Mouse (Mus musculus) limb, embryonic 13.5 days (tissue): ENCODE data around the gene Pvr. TPM values are rescaled to one million over a fixed set of nuclear protein-coding genes. Genes with fewer than 3 reads are reported as not detected.
A peak's percentile ranks its signal among the peaks of the same experiment; 100 is the strongest.

Source experiments
- ATAC-seq: fragments of 200-750 bp; cut with Nextera tagmentation; 2 replicates; pipeline ENCODE4 v1.8.0; 2017; ENCODE audit warnings: low read depth, moderate number of reproducible peaks, moderate TSS enrichment; ENCODE audit not compliant: low FRiP score
- H3K27ac ChIP-seq: fragments of 300-500 bp; sonication (generic); 2 replicates; pipeline ENCODE4 v1.5.1; 2015; ENCODE audit warnings: inconsistent platforms, mild to moderate bottlenecking, moderate library complexity
- H3K27me3 ChIP-seq: fragments of 300-500 bp; sonication (generic); 2 replicates; pipeline ENCODE4 v1.6.1; 2015; ENCODE audit warnings: mild to moderate bottlenecking, inconsistent platforms
- H3K36me3 ChIP-seq: fragments of 300-500 bp; sonication (generic); 2 replicates; pipeline ENCODE4 v1.6.1; 2015; ENCODE audit warnings: inconsistent platforms, mild to moderate bottlenecking, moderate library complexity
- H3K4me1 ChIP-seq: fragments of 300-500 bp; sonication (generic); 2 replicates; pipeline ENCODE4 v1.6.1; 2015; ENCODE audit warnings: inconsistent platforms
- H3K4me2 ChIP-seq: fragments of 300-500 bp; sonication (generic); replicated peaks from 2 replicates; pipeline ENCODE4 v1.6.1; 2015; ENCODE audit warnings: inconsistent platforms, mild to moderate bottlenecking, moderate library complexity
- H3K4me3 ChIP-seq: fragments of 300-500 bp; sonication (generic); 2 replicates; pipeline ENCODE4 v1.5.1; 2015; ENCODE audit warnings: moderate library complexity, mild to moderate bottlenecking, inconsistent platforms
- H3K9ac ChIP-seq: fragments of 300-500 bp; sonication (generic); 2 replicates; pipeline ENCODE4 v1.6.1; 2015; ENCODE audit warnings: mild to moderate bottlenecking, inconsistent platforms
- H3K9me3 ChIP-seq: fragments of 300-500 bp; sonication (generic); 2 replicates; pipeline ENCODE4 v1.6.1; 2016; ENCODE audit warnings: inconsistent platforms
- WGBS: fragments of 180-500 bp; shearing (Covaris S2); methylation state at CpG from one replicate; pipeline ENCODE4 v1.1.7; 2015; 5-methylcytosine and 5-hydroxymethylcytosine counted together
- polyA plus RNA-seq: library from polyadenylated mRNA; unstranded; fragments of >200 nt; fragmentation: Nextera tagmentation; extraction: Ambion mirVana; gene quantifications from 2 replicates; pipeline ENCODE4 v1.2.1, GENCODE M21; 2015

Gene Pvr
- 11.3 and 11.8 TPM in 2 replicates for polyA plus RNA-seq

DNA sequence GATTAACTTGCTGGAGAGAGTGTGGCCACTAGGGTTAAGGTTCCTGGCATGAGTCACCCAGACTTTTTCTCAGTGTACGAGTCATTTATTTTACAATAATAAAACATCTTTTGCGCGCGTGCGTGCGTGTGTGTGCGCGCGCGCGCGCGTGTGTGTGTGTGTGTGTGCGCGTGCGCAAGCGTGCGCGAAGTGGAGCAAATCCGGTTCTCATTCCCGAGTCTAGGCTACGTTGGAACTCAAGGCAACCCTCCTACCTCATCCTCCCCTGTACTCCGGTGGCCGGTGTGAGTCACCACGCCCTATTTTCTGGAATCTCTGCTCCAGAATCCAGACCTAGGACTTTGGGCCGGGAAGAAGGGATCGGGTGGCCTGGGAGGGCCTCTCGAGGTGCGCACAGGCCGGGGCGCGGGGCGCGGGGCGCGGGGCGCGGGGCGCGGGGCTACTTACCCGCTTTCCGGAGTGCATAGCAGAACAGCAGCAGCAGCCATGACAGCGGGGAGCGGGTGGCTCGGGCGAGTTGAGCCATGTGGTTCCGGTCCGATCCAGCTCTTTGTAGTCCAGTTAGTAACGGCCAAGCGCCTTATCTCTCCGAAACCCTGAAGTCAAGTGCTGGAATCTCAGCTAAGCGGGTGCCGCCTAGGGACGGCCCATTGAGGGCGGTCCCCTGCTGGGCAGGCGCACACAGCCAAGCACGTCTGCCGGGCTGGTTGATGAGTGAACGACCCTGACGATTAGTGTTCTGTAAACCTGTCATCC, at the start of gene Pvr:
Pvr (minus strand) TSS at position 655 of the 756 bp plus-strand sequence.
- ATAC-seq = peak; percentile 88
- Histone ChIP-seq H3K27me3 (peaks cover 7% of the 10 kb centered on the region), H3K9ac (peak within 1 kb of the TSS; percentile 78), H3K4me1 (peaks cover 8% of the 10 kb centered on the region; the same call in 1 of the 2 replicates), H3K4me2 (peak within 1 kb of the TSS; percentile 69), H3K9me3 (no peaks in the 10 kb centered on the region), H3K4me3 (peak within 1 kb of the TSS; percentile 71), H3K36me3 (peaks cover 25% of the 10 kb centered on the region), H3K27ac (peak within 1 kb of the TSS; percentile 58; the same call in 1 of the 2 replicates)
- WGBS = under 1% methylated on average over 54 of the region's 60 CpGs

DNA sequence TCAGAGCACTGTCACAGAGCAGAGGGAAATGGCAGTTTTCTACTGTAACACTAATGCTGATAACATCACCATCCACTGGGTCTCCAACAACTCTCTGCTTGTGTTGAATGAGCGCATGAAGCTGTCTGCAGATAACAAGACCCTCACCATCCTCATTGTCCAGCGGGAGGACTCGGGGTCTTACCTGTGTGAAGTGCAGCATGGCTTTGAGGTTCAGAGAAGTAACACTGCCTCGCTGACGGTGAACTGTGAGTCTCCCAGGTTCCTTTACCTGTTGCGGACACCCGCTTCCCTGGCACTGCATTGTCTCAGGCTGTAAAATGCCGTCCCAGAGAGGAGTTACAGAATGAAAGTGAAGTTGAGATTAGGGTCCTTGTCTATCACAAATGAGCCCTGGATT, 49.2 kb upstream of the Pvr start:
- Histone ChIP-seq H3K4me2 (no peak overlapping the region), H3K4me3 (no peak overlapping the region), H3K27ac (no peak overlapping the region), H3K9me3 (peaks cover 7% of the 10 kb centered on the region; the same call in 1 of the 2 replicates), H3K4me1 (no peaks in the 10 kb centered on the region), H3K9ac (no peak overlapping the region), H3K36me3 (no peaks in the 10 kb centered on the region), H3K27me3 (no peaks in the 10 kb centered on the region)
- WGBS = 94% methylated on average over 8 of the region's 8 CpGs
- no peak for ATAC-seq

DNA sequence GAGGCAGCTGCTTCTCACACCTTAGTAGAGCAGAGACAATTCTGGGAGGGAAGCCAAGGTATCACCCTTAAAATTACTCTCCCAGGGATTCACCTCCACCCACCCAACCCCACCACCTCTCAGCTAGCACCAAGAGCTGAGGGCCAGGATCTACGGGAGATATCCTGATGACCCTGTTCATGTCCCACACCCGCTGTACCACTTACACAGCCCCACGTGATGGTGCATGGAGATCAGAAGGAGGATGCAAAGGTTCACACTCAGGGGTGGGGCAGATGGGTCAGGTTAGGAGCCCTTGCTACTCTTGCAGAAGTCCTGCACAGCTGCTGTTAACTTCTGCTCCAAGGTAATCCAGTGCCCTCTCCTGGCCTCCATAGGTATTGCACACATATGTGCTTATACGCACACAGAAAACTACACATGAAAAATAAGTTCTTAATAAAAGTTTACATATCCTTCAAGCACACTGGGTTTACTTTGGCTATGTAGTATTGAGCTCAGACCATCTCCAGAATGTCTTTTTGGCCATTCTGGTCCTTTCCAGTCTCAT, 48.7 kb upstream of the Pvr start:
- H3K4me3 ChIP-seq = no peak overlapping the region
- no peak for ATAC-seq
- H3K4me2 ChIP-seq = no peak overlapping the region

DNA sequence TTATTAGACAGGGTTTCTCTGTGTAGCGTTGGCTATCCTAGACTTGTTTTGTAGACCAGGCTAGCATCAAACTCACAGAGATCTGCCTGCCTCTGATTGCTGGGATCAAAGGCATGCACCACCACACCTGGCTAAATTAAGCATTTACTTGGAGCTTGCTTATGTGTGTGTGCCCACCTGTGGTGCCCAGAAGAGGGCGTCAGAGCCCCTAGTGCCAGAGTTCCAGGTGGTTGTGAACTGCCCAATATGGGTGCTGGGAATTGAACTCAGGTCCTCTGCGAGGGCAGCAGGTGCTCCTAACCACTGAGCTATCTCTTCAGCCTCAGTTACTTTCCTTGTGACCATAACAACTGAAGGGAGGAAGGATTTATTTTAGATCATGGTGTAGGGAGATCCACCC, 48.1 kb upstream of the Pvr start:
- Histone ChIP-seq H3K4me2 (no peak overlapping the region), H3K27ac (no peak overlapping the region), H3K4me3 (no peak overlapping the region), H3K36me3 (no peaks in the 10 kb centered on the region), H3K4me1 (no peaks in the 10 kb centered on the region), H3K27me3 (no peaks in the 10 kb centered on the region), H3K9me3 (peaks cover 7% of the 10 kb centered on the region; the same call in 1 of the 2 replicates), H3K9ac (no peak overlapping the region)
- 83% methylated on average over 3 of the region's 3 CpGs for WGBS
- no peak for ATAC-seq

More for the DNA sequence above, 48.7 kb upstream of the Pvr start:
- H3K27me3 ChIP-seq = no peaks in the 10 kb centered on the region
- no peaks in the 10 kb centered on the region for H3K4me1 ChIP-seq
- no peak overlapping the region for H3K27ac ChIP-seq
- H3K9me3 ChIP-seq = peaks cover 7% of the 10 kb centered on the region; the same call in 1 of the 2 replicates
- H3K36me3 ChIP-seq = no peaks in the 10 kb centered on the region
- H3K9ac ChIP-seq = no peak overlapping the region
- WGBS = 97% methylated on average over 4 of the region's 4 CpGs

DNA sequence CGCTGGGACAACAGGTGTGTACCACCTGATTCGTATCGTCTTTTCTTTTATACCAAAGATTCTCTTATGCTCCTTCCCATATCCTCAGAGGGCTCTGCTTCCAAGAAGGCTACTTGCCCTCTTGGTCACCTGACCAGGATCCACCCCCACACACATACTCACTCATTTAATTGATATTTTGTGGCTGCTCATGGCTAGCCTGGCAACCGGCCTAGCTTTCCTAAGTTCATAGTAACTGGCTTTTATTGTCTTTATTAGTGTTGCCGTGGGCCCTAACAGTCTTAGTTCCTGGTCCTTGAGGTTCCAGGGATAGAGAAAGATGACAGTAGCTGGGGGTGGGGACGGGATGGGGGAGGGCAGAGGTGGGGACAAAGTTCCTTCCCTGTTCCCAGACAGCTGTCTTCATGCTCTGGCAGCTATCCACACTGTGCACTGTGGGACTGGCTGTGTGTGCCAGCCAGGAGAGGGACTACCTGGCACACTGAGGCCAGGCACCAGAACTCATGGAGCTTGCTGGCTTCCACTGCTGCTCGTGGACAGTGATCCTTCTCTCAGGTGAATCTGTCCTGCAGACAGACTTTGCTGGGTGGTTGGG, 44.1 kb upstream of the Pvr start, which contains the start of gene Ceacam20:
Ceacam20 (plus strand) TSS at position 428 of the 595 bp plus-strand sequence.
- H3K4me2 ChIP-seq = no peak within 1 kb of the TSS
- WGBS = 69% methylated on average over 7 of the region's 7 CpGs

DNA sequence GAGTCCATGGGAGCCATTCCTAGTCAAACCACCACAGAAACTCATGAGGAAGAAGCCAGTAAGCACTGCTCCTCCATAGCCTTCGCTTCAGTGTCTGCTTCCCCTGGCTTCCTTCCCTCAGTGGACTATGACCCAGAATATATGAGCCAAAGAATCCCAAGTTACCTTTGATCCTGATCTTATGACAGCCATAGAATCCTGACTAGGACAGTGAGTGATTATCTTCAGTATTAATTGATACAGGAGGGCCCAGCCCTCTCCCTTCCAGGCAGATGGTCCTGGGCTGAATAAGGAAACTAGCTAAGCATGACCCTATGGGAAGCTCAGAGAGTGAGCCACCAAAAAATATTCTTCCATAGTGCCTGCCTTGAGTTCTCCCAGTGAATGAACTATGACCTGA, 41.5 kb upstream of the Pvr start:
- no peaks in the 10 kb centered on the region for H3K36me3 ChIP-seq
- no peak overlapping the region for H3K4me2 ChIP-seq
- H3K9me3 ChIP-seq = no peaks in the 10 kb centered on the region
- 64% methylated on average over 1 of the region's 1 CpGs for WGBS
- no peak for ATAC-seq
- no peak overlapping the region for H3K27ac ChIP-seq
- no peaks in the 10 kb centered on the region for H3K27me3 ChIP-seq
- no peak overlapping the region for H3K9ac ChIP-seq
- H3K4me1 ChIP-seq = no peaks in the 10 kb centered on the region
- no peak overlapping the region for H3K4me3 ChIP-seq

More for the DNA sequence above, 44.1 kb upstream of the Pvr start, which contains the start of gene Ceacam20:
- H3K9ac ChIP-seq = no peak within 1 kb of the TSS
- no peaks in the 10 kb centered on the region for H3K4me1 ChIP-seq
- no peaks in the 10 kb centered on the region for H3K27me3 ChIP-seq
- no peak within 1 kb of the TSS for H3K27ac ChIP-seq
- H3K9me3 ChIP-seq = no peaks in the 10 kb centered on the region; the same call in 1 of the 2 replicates
- no peak within 1 kb of the TSS for H3K4me3 ChIP-seq
- H3K36me3 ChIP-seq = no peaks in the 10 kb centered on the region
- ATAC-seq = no peak

DNA sequence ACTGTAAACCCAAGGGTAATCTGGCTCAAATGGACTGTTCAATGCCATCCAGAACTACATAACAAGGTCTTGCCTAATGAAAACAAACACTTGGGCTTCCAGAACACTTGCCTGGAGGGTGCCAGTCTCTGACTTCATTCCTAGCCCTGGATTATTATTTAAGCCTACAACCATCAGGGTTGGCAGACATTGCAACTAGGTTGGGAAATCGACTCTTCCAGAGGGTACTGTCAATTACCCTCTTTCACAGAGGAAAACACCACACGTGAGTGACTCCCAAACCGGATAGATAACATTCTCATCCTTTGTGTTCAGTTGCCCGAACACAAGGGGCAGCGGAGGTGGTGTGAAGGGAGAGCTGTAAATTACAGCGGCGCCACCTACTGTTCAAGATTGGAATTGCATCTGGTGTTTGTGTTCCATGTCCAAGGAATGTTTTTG, 35.4 kb upstream of the Pvr start:
- Histone ChIP-seq H3K9ac (no peak overlapping the region), H3K4me1 (no peaks in the 10 kb centered on the region), H3K9me3 (no peaks in the 10 kb centered on the region), H3K4me3 (no peak overlapping the region), H3K36me3 (no peaks in the 10 kb centered on the region), H3K27ac (no peak overlapping the region), H3K4me2 (no peak overlapping the region), H3K27me3 (no peaks in the 10 kb centered on the region)
- ATAC-seq = no peak
- WGBS = 3% methylated on average over 7 of the region's 7 CpGs

DNA sequence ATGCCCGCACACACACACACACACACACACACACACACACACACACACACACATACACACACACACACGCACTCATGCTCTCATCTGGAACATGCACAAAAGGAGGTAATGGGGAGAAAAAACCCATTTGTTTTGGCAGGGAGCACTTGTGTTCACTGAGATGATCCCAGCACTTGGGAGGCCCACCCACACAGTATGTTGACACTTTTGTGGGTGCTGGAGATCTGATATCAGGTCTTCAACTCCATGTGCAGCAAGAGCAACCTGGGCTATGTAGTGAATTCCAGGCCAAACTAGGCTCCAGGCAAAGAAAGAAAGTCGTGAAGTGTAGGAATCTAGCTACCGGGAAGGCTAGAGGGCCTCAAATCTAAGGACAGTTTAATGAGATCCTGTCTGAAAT, 34.9 kb upstream of the Pvr start:
- Histone ChIP-seq H3K36me3 (no peaks in the 10 kb centered on the region), H3K4me2 (no peak overlapping the region), H3K27ac (no peak overlapping the region), H3K4me3 (no peak overlapping the region), H3K9ac (no peak overlapping the region), H3K9me3 (no peaks in the 10 kb centered on the region), H3K4me1 (no peaks in the 10 kb centered on the region), H3K27me3 (no peaks in the 10 kb centered on the region)
- WGBS = 83% methylated on average over 4 of the region's 4 CpGs
- no peak for ATAC-seq

DNA sequence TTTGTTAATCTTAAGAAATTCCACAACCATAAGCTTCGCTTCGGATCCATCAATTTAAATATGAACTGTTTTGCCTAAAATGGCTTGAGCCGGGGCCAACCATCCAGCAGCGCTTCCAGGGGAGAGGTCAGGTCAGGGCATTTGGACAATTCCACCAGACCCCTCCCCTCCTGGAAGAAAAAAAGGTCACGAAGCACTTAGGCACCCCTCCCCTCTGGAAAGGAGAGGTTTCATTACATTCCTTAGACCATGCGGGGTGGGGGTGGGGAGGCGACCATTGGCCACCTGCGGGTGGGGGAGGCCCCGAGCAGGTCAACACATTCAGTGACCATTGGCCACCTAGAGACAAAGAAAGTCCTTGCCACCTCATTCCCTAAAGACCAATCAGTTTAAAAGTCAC, 32.1 kb upstream of the Pvr start:
- H3K9me3 ChIP-seq = no peaks in the 10 kb centered on the region
- no peaks in the 10 kb centered on the region for H3K27me3 ChIP-seq
- WGBS = 57% methylated on average over 9 of the region's 9 CpGs
- no peak overlapping the region for H3K9ac ChIP-seq
- no peak for ATAC-seq
- no peaks in the 10 kb centered on the region for H3K4me1 ChIP-seq
- H3K27ac ChIP-seq = no peak overlapping the region
- no peak overlapping the region for H3K4me3 ChIP-seq
- H3K4me2 ChIP-seq = no peak overlapping the region
- no peaks in the 10 kb centered on the region for H3K36me3 ChIP-seq

DNA sequence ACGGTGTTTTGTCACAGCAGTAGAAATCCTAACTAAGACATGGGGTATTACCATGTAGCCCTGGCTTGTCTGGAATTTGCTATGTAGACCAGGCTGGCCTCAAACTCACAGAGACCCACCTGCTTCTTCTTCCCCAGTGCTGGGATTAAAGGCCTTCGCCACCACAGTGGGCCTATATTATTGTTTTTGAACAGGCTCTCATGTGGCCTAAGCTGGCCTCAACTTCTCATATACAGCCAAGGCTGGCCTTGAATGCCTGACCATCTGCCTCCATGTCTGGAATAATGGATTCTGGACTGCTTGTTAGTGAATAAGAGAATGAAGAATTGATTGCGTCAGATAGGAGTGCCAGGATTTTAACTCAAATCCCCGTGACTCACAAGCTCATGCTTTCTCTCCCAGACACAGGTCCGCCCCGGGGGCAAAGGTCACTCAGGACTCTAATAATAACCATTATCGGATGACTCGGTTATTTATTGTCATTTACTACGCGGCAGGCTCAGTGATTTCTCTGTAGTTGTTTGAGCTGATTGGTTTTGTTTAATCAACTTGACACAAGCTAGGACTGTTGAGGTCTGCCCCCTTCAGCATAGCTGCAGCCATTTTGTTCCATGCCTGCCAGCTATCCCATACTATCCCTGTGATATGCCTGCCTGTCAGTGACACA, 31.5 kb upstream of the Pvr start:
- Histone ChIP-seq H3K4me2 (no peak overlapping the region), H3K36me3 (no peaks in the 10 kb centered on the region), H3K4me3 (no peak overlapping the region), H3K27me3 (no peaks in the 10 kb centered on the region), H3K9me3 (no peaks in the 10 kb centered on the region), H3K9ac (no peak overlapping the region), H3K27ac (no peak overlapping the region), H3K4me1 (no peaks in the 10 kb centered on the region)
- ATAC-seq = no peak
- 70% methylated on average over 10 of the region's 10 CpGs for WGBS

DNA sequence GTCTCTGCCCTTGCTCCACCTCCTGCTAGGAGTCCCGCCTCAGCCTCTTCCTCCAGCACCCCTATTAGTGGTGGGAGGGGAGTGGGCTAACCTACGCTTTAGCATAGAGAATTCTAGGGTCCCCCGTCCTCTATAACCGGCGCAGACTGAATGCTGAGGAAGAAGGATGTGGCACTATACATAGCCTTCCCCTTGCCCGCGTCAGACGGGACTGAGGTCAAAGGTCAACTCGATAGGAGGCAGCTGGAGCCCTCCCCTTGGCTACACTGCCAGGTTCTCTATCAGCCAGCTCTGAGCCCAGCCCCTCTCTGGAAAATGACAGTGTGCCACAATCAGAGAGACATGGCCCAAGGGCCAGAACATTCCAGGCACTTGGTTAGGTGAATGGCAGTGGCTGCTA, 29.6 kb upstream of the Pvr start, which contains the start of gene Igsf23:
Igsf23 (minus strand) TSS at position 168 of the 400 bp plus-strand sequence.
- H3K27me3 ChIP-seq = no peaks in the 10 kb centered on the region
- no peak for ATAC-seq

DNA sequence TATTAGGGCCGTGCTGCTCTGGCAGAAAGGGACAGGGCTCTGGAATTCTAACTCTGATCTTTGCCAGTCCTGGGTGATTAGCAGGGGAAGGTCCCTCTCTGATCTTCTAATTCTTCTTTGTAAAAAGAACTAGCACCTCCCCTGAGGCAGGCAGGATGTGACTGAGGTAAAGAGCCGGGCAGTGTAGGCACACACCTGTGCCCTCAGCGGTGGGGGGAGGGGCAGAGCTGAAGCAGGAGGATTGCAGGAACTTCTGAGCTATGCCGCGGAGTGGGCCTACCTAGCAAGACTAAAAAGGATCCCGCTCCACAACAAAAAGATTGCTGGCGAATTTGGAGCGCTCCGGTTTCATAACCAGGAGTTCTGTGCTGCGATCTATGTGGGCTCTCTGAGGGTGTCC, 29.0 kb upstream of the Pvr start:
- no peak for ATAC-seq

More for the DNA sequence above, 29.6 kb upstream of the Pvr start, which contains the start of gene Igsf23:
- WGBS = 58% methylated on average over 9 of the region's 9 CpGs
- H3K4me2 ChIP-seq = no peak within 1 kb of the TSS
- no peak within 1 kb of the TSS for H3K4me3 ChIP-seq
- no peak within 1 kb of the TSS for H3K9ac ChIP-seq
- no peaks in the 10 kb centered on the region for H3K4me1 ChIP-seq
- no peak within 1 kb of the TSS for H3K27ac ChIP-seq
- no peaks in the 10 kb centered on the region for H3K9me3 ChIP-seq
- no peaks in the 10 kb centered on the region for H3K36me3 ChIP-seq

More for the DNA sequence above, 29.0 kb upstream of the Pvr start:
- 53% methylated on average over 10 of the region's 10 CpGs for WGBS
- no peak overlapping the region for H3K9ac ChIP-seq
- H3K4me2 ChIP-seq = no peak overlapping the region
- no peaks in the 10 kb centered on the region for H3K4me1 ChIP-seq
- H3K27ac ChIP-seq = no peak overlapping the region
- no peaks in the 10 kb centered on the region for H3K36me3 ChIP-seq
- H3K27me3 ChIP-seq = no peaks in the 10 kb centered on the region
- no peak overlapping the region for H3K4me3 ChIP-seq
- H3K9me3 ChIP-seq = no peaks in the 10 kb centered on the region
